Mouse (Mus musculus) common myeloid progenitor, adult 5-6 weeks (primary cell): Measurements from ENCODE around the gene Npdc1. TPM values are rescaled to one million over a fixed set of nuclear protein-coding genes. Genes with fewer than 3 reads are reported as not detected.

Source experiments
- ATAC-seq: replicated peaks from 2 replicates; pipeline ENCODE4 v1.8.0; 2016; ENCODE audit warnings: low read depth, mild to moderate bottlenecking, moderate TSS enrichment, inconsistent platforms; ENCODE audit not compliant: poor library complexity, severe bottlenecking
- total RNA-seq: library from RNA; stranded (forward); fragments of 200-1000, 187-1606 nt; gene quantifications from 2 replicates; pipeline ENCODE4 v1.2.3, GENCODE M21; 2017

The Npdc1 gene
- 0.64 TPM in 1 of 2 replicates, not detected in the other for total RNA-seq

DNA sequence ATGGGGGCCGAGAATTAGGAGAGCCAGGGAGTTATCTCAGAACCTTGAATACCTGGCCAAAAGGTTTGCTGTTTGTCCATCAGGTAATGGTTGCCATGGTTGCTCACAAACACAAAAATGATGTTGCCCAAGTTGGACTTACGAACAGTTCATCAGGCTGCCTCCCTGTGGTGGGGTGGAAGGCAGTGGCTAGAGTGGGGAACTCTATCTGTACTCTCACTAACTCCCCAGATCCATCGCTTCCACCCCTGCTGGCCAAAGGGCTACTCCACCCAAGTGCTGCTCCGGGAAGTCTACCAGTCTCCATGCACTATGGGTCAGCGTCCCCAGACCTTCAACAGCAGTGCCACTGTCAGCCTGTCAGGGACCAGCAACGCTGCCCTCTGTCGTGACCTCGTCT lies at the start of gene Npdc1:
Gene Npdc1, plus strand, starts transcription at position 301 of the 400 bp plus-strand sequence.
- no peak for ATAC-seq

DNA sequence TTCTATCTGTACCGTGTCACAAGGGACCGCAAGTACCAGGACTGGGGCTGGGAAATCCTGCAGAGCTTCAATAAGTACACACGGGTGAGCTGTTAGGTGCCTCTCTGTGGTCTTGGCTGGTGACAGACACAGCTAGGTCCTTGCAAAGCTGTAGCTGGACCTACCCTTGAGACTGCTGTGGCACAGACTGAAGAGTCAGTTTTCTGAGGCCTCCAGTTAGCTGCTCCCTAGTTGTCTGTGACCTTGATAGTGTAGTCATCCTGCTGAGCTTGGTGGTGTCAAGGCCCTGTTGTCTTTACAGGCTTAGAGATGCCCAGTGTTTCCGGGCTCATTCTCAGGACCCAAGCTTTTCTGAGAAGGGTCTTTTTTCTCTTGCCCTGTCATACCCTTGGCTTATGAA lies 49.7 kb upstream of the Npdc1 start:
- ATAC-seq, result no peak

DNA sequence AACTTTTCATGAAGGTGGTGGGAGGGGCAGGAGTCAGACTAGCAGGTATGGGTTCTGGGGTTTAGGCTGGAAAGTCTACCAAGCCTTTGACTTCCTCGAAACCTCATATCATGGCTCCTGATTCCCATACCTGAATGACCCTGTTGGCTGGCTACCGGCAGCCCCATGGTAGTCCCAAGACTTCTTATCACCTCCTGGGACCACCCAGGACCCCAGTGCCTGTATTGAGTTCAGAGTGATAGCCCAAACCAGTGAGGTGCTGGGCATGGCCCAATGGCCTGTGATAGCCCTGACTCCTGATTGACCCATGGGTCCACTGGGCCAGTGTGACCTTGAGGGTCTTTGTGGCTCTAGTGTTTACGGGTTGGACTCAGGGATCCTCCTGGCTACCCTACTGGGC lies 48.5 kb upstream of the Npdc1 start:
- ATAC-seq, result no peak

DNA sequence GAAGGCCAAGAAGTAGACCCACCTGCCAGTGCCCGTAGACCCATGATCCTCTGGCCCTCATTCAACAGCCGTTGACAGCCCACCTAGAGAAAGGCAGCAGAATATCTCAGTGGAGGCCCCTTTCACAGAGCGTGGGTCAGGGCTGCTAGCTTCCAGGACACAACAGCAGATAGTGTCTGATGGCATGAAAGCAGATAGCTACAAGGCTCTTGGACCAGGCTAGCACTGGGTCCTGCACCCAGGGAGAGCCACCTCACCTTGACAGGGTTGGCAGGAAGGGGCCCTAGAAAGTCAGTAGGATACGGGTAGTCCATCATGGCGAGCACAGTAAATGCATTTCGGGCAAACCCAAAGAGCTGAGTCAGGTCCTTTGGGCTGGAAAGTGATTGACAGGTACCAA lies 44.9 kb upstream of the Npdc1 start:
- ATAC-seq, result no peak

DNA sequence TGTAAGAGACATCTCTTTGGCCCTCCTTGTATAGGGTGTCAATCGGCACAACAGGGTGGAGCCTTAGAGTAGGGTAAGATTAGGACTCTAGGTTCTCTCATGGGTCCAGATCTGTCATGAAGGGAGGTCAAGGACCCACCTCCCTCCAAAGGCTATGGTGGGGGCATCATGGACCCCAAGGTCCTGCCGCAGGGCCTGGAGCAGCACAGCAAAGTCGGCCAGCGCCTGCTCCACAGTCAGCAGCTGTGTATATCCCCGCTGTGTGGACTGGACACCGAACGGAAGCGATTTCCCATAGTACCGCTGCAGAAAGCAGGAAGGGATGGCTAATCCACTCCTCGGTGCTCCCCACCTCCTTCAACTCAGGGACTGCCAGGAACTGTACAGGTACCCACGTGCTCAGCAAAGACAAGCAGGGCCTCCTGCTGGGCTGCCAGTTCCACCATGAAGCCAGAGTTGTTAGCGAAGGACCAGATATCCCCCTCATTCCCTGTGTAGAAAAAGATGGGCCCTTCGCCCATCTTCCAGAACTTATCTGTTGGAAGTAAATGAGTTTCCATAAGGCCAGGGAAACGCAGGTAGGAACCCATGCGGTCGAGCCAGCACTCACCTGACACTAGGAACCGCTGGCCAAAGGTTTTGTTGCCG lies 43.6 kb upstream of the Npdc1 start:
- ATAC-seq, result no peak

DNA sequence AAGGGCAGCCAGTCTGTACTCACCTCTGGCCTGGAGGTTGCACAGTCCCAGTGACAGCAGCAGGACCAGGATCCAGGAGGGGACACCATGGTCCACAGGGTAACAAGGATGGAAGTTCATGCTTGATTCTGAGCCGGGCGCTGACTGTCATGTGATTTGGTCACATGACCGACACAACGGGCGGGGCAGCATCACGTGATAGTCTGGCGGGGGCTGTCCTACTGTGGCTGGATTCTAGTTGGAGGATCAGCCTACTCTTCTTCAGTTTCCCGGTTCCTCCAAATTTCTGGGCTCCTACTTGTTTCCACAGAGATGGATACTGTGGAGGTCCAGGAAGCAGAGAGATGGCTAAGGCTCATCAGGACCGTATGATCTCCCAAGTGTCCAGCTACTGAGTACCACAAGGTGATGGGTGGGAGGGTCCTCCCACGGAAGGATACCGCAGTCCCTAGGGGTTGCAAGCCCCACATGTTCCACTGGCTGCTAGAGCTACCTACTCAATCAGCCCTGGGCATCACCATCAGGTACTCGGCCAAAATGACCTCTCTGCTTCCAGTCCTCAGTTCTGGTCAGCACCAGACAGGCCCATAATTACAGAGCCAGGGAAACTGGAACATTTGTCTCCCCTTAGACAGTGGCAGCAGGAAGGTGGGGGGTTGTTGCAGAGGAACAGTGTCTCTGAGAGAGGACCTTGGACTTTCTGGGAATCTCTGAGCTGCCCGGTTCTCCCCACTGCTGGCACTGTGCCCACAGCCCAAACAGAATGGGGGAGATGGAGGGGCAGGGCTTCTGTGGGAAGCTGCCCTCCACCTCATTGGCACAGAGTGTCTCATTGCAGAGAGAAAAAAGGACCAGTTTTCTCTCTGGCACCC lies 42.7 kb upstream of the Npdc1 start, which contains the start of gene Dpp7:
Gene Dpp7, minus strand, starts transcription at position 152 of the 872 bp plus-strand sequence.
- peak; percentile 64 for ATAC-seq

DNA sequence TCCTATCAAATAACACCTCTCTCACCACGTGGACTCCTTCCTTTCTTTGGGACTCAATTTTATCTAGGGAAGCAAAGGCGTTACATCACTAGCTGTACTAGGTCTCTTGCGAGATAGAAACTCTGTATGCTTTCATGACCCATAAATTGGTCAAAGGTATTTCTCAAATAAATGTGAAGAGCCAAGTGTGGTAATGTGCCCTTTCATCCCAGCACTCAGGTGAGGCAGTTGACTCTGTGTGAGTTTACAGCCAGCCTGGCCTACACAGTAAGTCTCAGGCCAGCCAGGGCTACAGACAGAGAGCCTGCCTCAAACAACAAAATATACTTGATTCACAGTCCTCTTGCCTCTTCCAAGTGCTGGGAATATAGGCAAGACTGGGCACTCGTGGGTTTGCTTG lies 39.3 kb upstream of the Npdc1 start:
- no peak for ATAC-seq

DNA sequence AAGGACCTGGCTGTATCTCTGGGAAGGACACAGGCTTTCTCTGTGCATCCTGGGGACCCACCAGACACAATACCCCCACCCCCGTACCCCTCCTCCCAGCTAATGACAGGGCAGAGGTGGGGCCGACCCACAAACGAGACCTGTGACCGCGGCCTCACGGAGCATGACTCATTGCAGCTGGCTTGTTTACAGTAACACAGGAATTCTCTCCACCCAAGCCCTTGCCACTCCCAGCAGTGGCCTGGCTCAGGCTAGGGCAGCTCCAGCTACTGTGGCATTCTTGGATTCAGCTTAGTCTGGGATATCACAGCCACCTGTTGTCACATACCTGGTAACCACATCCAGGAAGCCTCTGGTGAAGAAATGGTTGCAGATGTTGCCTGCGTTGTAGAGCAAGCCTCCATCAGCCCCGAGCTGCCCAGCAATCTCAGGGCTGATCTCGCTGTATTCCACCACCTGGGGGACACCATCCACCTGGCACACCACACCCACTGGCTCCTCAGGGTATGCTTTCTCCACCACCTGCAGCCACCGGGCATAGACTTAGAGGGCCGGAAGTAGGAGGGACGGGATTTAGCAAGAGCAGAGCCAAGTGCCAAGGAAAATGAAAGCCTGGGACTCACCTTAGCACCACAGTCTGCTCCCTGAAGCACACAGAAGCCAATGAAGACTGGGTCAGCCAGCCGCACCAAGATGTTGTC lies 35.5 kb upstream of the Npdc1 start:
- no peak for ATAC-seq

DNA sequence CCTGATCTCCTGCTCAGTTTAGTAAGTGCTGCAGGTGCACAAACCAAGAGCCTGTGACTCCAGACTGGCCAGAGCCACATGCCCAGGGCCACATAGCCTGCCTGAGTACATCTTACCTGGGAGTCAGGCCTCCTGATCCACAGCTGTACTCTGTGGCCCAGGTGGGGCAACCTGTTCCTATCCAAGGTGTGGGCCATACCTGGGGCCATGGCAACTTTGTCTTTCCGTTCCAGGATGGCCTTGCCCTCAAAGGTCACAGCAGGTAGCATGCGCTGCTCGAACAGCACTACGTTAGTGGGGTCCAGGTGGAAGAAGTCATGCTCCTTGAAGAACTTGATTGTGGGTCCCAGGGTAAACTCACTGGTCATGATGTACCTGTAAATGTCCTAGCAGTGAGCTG lies 34.8 kb upstream of the Npdc1 start:
- ATAC-seq, result no peak

DNA sequence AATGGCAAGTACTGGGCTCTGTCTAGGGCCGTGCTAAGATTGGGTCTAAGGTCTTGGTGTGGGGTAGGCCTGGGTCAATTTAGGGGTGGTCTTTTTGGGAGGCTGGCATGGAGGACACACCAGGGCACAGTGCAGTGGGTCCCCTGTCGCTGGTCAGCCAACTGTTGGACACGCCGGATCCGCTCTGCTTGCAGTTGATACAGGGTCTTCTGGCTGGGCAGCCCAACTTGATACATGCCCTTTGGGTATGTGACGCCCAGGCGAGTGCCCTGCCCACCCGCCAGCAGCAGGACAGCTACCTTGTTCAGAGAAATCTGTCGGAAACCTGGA lies 34.4 kb upstream of the Npdc1 start:
- peak; percentile 34; the same call in 1 of the 2 replicates for ATAC-seq

DNA sequence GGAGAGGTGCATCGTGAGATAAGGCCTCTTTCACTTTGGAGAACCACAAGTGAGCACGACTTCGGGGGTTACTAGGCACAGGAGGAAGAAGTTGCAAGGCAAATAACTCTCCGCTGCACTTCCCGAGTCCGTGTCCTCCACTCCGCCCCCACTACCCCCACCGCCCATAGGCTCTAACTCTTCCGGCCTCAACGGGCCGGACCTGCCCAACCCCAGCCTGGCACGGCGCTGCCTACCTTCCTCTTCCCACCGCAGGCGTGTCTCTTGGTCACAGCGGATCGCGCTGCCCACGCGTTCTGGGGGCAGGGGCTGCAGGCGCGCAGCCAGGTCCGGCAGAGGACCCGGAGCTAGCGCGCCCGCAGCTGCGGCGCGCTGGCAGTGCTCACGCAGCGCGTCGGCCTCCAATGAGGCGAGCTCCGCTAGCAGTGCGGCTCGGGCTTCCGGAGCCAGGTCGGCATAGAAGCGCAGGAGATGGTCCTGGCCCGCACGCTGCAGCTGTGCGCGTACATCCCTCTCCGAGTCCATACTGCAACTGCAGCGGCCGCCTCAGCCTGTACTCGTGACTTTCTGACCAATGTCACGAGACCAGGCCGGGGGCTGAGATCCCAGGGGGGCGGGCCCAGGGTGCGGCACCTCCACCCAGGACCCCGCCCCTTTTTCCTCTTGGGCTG lies 33.9 kb upstream of the Npdc1 start, which contains the start of gene Uap1l1:
Gene Uap1l1, minus strand, starts transcription at position 592 of the 671 bp plus-strand sequence.
- peak; percentile 87 for ATAC-seq

DNA sequence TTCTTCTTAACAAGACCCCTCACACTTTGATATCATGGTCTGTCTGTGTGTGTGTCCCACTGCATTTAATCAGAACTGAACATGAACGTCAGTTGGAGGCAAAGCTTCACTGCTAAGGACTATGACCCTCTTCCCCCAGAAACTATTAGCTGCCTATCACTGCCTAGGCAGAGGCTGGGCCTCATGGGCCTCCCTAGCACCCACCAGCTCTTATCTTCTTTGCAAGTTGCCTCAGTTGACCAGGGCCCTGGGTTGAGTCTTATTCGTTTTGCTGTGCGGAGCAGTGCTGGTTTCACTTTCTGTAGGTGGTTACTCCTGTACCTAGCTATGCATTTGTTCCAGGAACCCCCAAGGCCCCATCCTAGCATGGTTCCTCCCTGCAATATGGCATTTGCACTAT lies 29.2 kb upstream of the Npdc1 start:
- no peak for ATAC-seq

DNA sequence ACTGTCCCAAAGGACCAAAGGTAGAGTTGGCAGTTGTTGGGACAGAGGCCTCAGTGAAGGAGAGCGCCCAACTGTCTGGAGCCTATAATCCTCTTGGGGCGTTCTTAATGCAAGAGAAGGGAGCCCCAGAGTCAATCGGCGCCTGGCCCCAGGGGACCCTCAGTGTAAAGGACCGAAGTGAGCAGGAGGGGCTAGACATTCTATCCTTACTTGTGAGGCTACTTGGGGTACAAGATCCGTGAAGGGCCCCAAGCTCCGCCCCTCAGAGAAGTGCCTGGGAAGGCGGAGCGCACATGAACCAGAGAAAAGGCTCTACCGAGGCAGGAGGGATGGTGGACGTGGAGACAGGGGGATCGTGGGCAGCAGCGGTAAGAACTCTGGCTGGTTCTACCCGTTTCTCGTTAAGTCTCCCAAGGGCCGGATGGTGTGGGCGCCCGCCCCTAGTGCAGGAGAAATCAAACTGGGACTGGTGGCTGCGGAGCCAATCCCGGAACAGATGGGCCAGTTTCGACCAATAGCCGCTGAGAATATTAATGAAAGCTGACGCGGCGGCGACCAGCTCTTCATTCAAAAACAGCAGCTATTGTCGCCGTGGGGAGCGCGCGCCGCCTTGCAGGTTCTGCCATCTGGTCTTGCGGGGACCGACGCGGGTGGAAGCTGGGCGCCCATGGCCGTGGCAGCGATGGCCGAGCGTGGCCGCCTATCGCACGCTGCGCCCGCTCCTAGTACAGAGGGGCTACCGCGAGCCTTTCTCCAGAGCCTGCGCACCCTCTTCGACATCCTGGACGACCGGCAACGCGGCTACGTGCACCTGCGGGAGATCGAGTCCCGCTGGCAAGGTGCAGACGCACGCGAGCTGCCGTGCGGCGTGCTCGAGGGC lies 27.1 kb upstream of the Npdc1 start, which contains the start of gene Sapcd2:
Gene Sapcd2, plus strand, starts transcription at position 558 of the 880 bp plus-strand sequence.
- ATAC-seq, result peak; percentile 92

DNA sequence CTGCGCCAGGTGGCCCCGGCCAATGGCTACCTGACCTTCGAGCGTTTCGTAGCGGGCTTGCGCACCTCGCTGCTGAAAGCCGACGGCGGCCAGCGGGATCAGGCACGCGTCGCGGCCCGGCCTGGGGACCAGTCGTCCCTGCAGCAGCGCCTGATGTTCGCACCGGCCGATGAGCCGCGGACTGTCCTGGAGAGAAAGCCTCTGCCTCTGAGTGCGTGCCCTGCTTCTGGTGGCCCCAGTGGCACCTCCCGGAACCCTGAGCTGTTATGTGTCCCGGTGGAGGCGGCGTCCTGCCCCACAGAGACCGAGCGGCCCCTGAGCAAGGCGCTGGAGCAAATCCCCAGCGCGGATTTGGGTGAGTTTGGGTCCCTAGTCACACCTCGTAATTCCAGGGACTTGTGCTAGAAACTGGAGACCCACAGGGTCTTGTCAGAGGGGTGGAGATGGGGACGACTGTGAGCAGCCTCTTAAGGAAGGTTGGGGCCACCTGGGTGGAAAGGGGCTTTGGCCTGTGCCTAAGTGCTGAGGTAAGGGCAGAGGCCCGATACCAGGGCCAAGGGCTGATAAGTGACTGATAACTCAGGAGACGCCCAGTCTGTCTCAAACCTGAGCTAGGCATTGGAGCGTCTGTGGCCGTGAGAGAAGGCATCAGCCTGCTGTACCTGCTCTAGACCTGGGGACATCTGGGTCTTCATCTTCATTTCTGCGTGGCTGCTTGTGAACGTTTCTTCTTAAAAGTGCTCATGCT lies 26.3 kb upstream of the Npdc1 start:
- ATAC-seq, result no peak

DNA sequence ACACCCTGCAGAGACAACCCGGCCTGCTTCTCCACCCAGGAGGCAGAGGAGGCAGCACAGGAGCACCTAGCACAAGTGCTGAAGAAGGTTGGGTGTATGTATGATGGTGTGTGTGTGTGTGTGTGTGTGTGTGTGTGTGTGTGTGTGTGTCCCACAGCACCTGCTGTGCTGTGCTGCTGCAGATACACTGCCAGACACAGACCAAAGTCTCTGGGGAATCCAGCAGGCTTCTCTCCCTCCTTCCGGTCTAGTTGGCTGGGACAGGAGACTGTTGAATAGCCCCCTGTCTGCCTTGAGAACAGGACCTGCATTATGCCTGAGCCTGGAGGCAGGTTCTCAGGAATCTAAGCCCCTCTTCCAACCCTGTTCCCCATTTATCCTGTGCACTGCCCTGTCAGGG lies 25.7 kb upstream of the Npdc1 start:
- no peak for ATAC-seq

DNA sequence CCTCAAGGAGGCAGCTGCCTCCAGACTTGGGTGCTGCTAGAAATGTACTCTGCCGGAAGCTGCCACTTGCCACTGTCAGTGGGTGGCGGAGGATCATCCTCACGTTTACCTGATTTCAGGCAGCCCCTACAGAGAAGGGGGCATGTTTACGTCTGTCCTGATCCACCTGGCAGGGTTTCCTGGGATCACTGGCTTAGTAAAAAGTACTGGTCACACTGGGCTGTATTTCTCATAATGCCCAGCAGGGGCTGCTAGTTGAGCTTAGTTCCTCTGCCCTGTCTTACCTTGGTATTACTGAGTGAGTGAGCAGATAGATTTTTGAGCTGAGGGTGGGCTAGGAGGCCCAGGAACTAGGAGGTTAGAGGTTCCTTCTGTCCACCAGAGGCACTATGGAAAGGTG lies 22.6 kb upstream of the Npdc1 start:
- ATAC-seq, result peak; percentile 57

DNA sequence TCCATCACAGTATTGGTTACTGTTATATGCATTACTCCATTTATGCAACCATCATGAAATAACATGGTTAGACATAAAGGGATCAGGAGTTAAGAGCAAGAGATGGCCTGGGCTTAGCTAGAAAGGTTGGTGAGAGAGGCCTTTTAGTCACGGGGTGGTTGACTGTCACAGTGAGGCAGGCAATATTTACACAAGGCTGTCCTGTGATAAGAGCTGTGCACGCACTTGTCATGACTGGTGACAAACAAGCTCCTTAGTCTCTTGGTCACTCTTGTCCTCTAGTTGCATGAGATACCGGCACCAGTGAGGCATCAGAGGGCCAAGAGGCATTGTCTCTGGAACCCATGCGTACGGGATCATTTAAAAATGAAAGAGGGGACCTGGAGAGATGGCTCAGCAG lies 14.7 kb upstream of the Npdc1 start:
- no peak for ATAC-seq

DNA sequence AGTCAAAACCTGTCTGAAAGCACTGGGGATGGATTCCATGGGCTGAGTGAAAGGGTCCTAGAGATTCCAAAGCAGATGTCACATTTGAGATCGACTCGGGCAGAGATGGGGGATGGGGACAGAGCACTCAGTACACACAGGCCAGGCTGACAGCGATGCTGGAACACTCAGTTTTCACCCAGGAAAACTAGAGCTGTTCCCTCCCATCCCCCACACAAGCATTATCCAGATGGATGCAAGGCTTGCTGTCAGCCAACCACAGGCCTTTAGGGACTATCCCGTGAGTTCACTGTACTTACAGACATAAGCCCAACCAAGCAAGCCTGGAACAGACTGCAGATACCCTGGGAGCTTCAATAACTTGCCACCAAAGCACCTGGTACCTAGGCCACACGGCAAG lies 7.9 kb upstream of the Npdc1 start:
- no peak for ATAC-seq
